Mouse (Mus musculus): ENCODE data around the gene Tex22.

GRCm38 (mm10) chr12:113103846-113104451 is 29.6 kb downstream of the Tex22 start:
- TF ChIP-seq GATA1 (IDR thresholded peaks at IDR 0.05; ENCODE audit: borderline replicate concordance, low read length) (no peak), FLI1 (IDR thresholded peaks at IDR 0.05; ENCODE audit: low read length) (no peak)
